Mouse (Mus musculus): ENCODE measurements around the gene Epb41l2.

GRCm38 (mm10) chr10:25400646-25401045, 41.0 kb downstream of the Epb41l2 start:
- TF ChIP-seq CTCF (IDR thresholded peaks at IDR 0.05; ENCODE audit: low read depth) (no peak), EP300 (IDR thresholded peaks at IDR 0.05; ENCODE audit: low read depth) (no peak)
